Mouse (Mus musculus): ENCODE data around the gene Calr. TPM values are rescaled to one million over a fixed set of nuclear protein-coding genes. Genes with fewer than 3 reads are reported as not detected.
"Not testable (repeated sequence)": the region's sequence is repeated elsewhere in the genome, so short reads cannot be mapped to it uniquely, and the experiment has no call there.

Calr gene
- total and polyA plus RNA-seq, 2 experiments: 308 to 411 TPM

- WGBS: 8% methylated on average over 11 of the region's 11 CpGs
- H3K27me3 ChIP-seq (ENCODE audit: control insufficient read depth, insufficient read depth, low read length): no peaks in the 10 kb centered on the region
Measured at GRCm38 (mm10) chr8:84831490-84831889, 15.2 kb downstream of the Calr start, which contains the start of gene Gadd45gip1. Gene Gadd45gip1 (plus strand): TSS chr8:84831522.

GRCm38 (mm10) chr8:84826518-84826917 lies 20.2 kb downstream of the Calr start:
- 92% methylated on average over 2 of the region's 2 CpGs for WGBS
- not testable (repeated sequence) for H3K4me3 ChIP-seq (ENCODE audit: insufficient read depth, low read depth, low read length); H3K36me3 ChIP-seq (ENCODE audit: control insufficient read depth, insufficient read depth, low read length); H3K27me3 ChIP-seq (ENCODE audit: control insufficient read depth, insufficient read depth, low read length); H3K4me1 ChIP-seq (ENCODE audit: control insufficient read depth, insufficient read depth, low read length); DNase-seq (ENCODE audit: extremely low read depth, low read depth, low spot score); H3K27ac ChIP-seq (replicated peaks; ENCODE audit: insufficient read depth, low read depth, low read length); H3K9ac ChIP-seq (ENCODE audit: low read depth, low read length); H3K79me2 ChIP-seq (ENCODE audit: control insufficient read depth, insufficient read depth, low read length)

More at GRCm38 (mm10) chr8:84831490-84831889, 15.2 kb downstream of the Calr start, which contains the start of gene Gadd45gip1:
- H3K36me3 ChIP-seq (ENCODE audit: control insufficient read depth, insufficient read depth, low read length): peaks cover 13% of the 10 kb centered on the region; the same call in 1 of the 2 replicates
- H3K4me1 ChIP-seq (ENCODE audit: control insufficient read depth, insufficient read depth, low read length): peaks cover 6% of the 10 kb centered on the region; the same call in 1 of the 2 replicates
- H3K79me2 ChIP-seq (ENCODE audit: control insufficient read depth, insufficient read depth, low read length): peaks cover 8% of the 10 kb centered on the region; the same call in 1 of the 2 replicates
- peak within 1 kb of the TSS; percentile 68 for H3K4me3 ChIP-seq (ENCODE audit: insufficient read depth, low read depth, low read length)
- peak within 1 kb of the TSS; percentile 98 for H3K9ac ChIP-seq (ENCODE audit: low read depth, low read length)
- TF ChIP-seq CTCF (IDR thresholded peaks at IDR 0.05; ENCODE audit: low read depth, low read length): peak; percentile 64
- TF ChIP-seq POLR2A (IDR thresholded peaks at IDR 0.05; ENCODE audit: extremely low read depth, insufficient read depth, low read length): no peak
- H3K27ac ChIP-seq (replicated peaks; ENCODE audit: insufficient read depth, low read depth, low read length): peak within 1 kb of the TSS; percentile 86
- peak; percentile 92 for DNase-seq (ENCODE audit: extremely low read depth, low read depth, low spot score)

GRCm38 (mm10) chr8:84825636-84826035 lies 21.1 kb downstream of the Calr start:
- H3K4me3 ChIP-seq (ENCODE audit: insufficient read depth, low read depth, low read length): no peak overlapping the region
- H3K4me1 ChIP-seq (ENCODE audit: control insufficient read depth, insufficient read depth, low read length): no peaks in the 10 kb centered on the region
- peaks cover 5% of the 10 kb centered on the region; the same call in 1 of the 2 replicates for H3K79me2 ChIP-seq (ENCODE audit: control insufficient read depth, insufficient read depth, low read length)
- no peak for DNase-seq (ENCODE audit: extremely low read depth, low read depth, low spot score)
- no peak for TF ChIP-seq POLR2A (IDR thresholded peaks at IDR 0.05; ENCODE audit: extremely low read depth, insufficient read depth, low read length)
- TF ChIP-seq CTCF (IDR thresholded peaks at IDR 0.05; ENCODE audit: low read depth, low read length): no peak
- 82% methylated on average over 4 of the region's 4 CpGs for WGBS
- H3K27me3 ChIP-seq (ENCODE audit: control insufficient read depth, insufficient read depth, low read length): no peaks in the 10 kb centered on the region
- H3K27ac ChIP-seq (replicated peaks; ENCODE audit: insufficient read depth, low read depth, low read length): no peak overlapping the region
- H3K9ac ChIP-seq (ENCODE audit: low read depth, low read length): no peak overlapping the region
- no peaks in the 10 kb centered on the region for H3K36me3 ChIP-seq (ENCODE audit: control insufficient read depth, insufficient read depth, low read length)

- H3K79me2 ChIP-seq (ENCODE audit: control insufficient read depth, insufficient read depth, low read length): peaks cover 3% of the 10 kb centered on the region; the same call in 1 of the 2 replicates
- no peak overlapping the region for H3K9ac ChIP-seq (ENCODE audit: low read depth, low read length)
- H3K36me3 ChIP-seq (ENCODE audit: control insufficient read depth, insufficient read depth, low read length): no peaks in the 10 kb centered on the region
- TF ChIP-seq CTCF (IDR thresholded peaks at IDR 0.05; ENCODE audit: low read depth, low read length) (peak; percentile 95), POLR2A (IDR thresholded peaks at IDR 0.05; ENCODE audit: extremely low read depth, insufficient read depth, low read length) (no peak)
- 4% methylated on average over 18 of the region's 18 CpGs for WGBS
- no peaks in the 10 kb centered on the region for H3K4me1 ChIP-seq (ENCODE audit: control insufficient read depth, insufficient read depth, low read length)
- H3K27me3 ChIP-seq (ENCODE audit: control insufficient read depth, insufficient read depth, low read length): no peaks in the 10 kb centered on the region
- H3K4me3 ChIP-seq (ENCODE audit: insufficient read depth, low read depth, low read length): no peak overlapping the region
- no peak overlapping the region for H3K27ac ChIP-seq (replicated peaks; ENCODE audit: insufficient read depth, low read depth, low read length)
- no peak for DNase-seq (ENCODE audit: extremely low read depth, low read depth, low spot score)
Measured at GRCm38 (mm10) chr8:84823653-84824052, 23.1 kb downstream of the Calr start.

GRCm38 (mm10) chr8:84822723-84823122 lies 24.0 kb downstream of the Calr start, which contains the start of gene Dand5:
Gene Dand5 (minus strand): TSS chr8:84822823.
- TF ChIP-seq POLR2A (IDR thresholded peaks at IDR 0.05; ENCODE audit: extremely low read depth, insufficient read depth, low read length): no peak
- TF ChIP-seq CTCF (IDR thresholded peaks at IDR 0.05; ENCODE audit: low read depth, low read length): no peak
- Histone ChIP-seq H3K4me3 (ENCODE audit: insufficient read depth, low read depth, low read length) (no peak within 1 kb of the TSS), H3K36me3 (ENCODE audit: control insufficient read depth, insufficient read depth, low read length) (no peaks in the 10 kb centered on the region), H3K27me3 (ENCODE audit: control insufficient read depth, insufficient read depth, low read length) (no peaks in the 10 kb centered on the region), H3K79me2 (ENCODE audit: control insufficient read depth, insufficient read depth, low read length) (peaks cover 3% of the 10 kb centered on the region; the same call in 1 of the 2 replicates), H3K4me1 (ENCODE audit: control insufficient read depth, insufficient read depth, low read length) (no peaks in the 10 kb centered on the region), H3K9ac (ENCODE audit: low read depth, low read length) (no peak within 1 kb of the TSS), H3K27ac (replicated peaks; ENCODE audit: insufficient read depth, low read depth, low read length) (no peak within 1 kb of the TSS)
- DNase-seq (ENCODE audit: extremely low read depth, low read depth, low spot score): no peak
- 82% methylated on average over 3 of the region's 3 CpGs for WGBS

GRCm38 (mm10) chr8:84816117-84816516 lies 30.6 kb downstream of the Calr start:
- no peaks in the 10 kb centered on the region for H3K79me2 ChIP-seq (ENCODE audit: control insufficient read depth, insufficient read depth, low read length)
- 79% methylated on average over 17 of the region's 17 CpGs for WGBS

More at GRCm38 (mm10) chr8:84816117-84816516, 30.6 kb downstream of the Calr start:
- H3K4me1 ChIP-seq (ENCODE audit: control insufficient read depth, insufficient read depth, low read length): 0 out of 2 replicates have a peak, but pooled peaks cover under 1% of the 10 kb centered on the region
- H3K36me3 ChIP-seq (ENCODE audit: control insufficient read depth, insufficient read depth, low read length): no peaks in the 10 kb centered on the region
- TF ChIP-seq POLR2A (IDR thresholded peaks at IDR 0.05; ENCODE audit: extremely low read depth, insufficient read depth, low read length) (no peak), CTCF (IDR thresholded peaks at IDR 0.05; ENCODE audit: low read depth, low read length) (no peak)
- no peak overlapping the region for H3K9ac ChIP-seq (ENCODE audit: low read depth, low read length)
- H3K4me3 ChIP-seq (ENCODE audit: insufficient read depth, low read depth, low read length): no peak overlapping the region
- DNase-seq (ENCODE audit: extremely low read depth, low read depth, low spot score): no peak
- H3K27me3 ChIP-seq (ENCODE audit: control insufficient read depth, insufficient read depth, low read length): no peaks in the 10 kb centered on the region
- H3K27ac ChIP-seq (replicated peaks; ENCODE audit: insufficient read depth, low read depth, low read length): no peak overlapping the region
